Mouse (Mus musculus): ENCODE data around the gene Actn1. TPM values are rescaled to one million over a fixed set of nuclear protein-coding genes. Genes with fewer than 3 reads are reported as not detected.
A peak's percentile ranks its signal among the peaks of the same experiment; 100 is the strongest.

The Actn1 gene
- polyA plus RNA-seq (2014; fragmentation: Nextera tagmentation; extraction: Ambion mirVana) = 10.3 and 11.0 TPM in 2 replicates

- Histone ChIP-seq H3K4me1 (ENCODE audit: control insufficient read depth, insufficient read depth, low read length) (peaks cover 6% of the 10 kb centered on the region; the same call in 1 of the 2 replicates), H3K4me3 (ENCODE audit: low read depth, low read length) (peak within 1 kb of the TSS; percentile 62), H3K9me3 (ENCODE audit: control insufficient read depth, low read length) (no peaks in the 10 kb centered on the region), H3K27ac (ENCODE audit: low read depth, low read length) (peak within 1 kb of the TSS; percentile 83), H3K36me3 (ENCODE audit: control insufficient read depth, insufficient read depth, low read length) (no peaks in the 10 kb centered on the region), H3K4me2 (ENCODE audit: low read depth, low read length) (peak within 1 kb of the TSS; percentile 78), H3K27me3 (ENCODE audit: control insufficient read depth, insufficient read depth, low read length) (no peaks in the 10 kb centered on the region), H3K9ac (replicated peaks; ENCODE audit: low read depth, low read length) (peak within 1 kb of the TSS; percentile 79)
- 0% methylated on average over 46 of the region's 55 CpGs for WGBS
- ATAC-seq (ENCODE audit: low read depth) = peak; percentile 94
Measured at GRCm38 (mm10) chr12:80260056-80260743, at the start of gene Actn1. Gene Actn1, minus strand, starts transcription at chr12:80260371.

DNA sequence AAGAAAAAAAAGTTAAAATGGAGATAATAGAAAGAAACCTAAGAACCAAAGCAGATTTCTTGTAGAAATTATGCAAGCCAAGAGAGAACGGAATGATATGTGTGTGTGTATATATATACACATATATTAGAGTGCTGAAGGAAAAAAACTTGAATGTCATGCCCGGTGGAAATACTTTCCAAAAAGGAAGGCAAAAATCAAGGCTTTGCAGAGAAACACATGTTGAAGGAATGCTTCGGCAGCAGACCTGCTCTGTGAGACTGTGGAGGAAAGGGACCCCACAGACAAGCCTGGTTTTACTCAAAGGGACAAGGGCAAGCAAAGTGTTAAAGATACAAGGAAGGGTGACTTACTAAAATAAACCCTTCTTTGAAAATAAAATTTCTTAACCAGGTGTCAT, 47.4 kb upstream of the Actn1 start:
- no peaks in the 10 kb centered on the region for H3K27me3 ChIP-seq (ENCODE audit: control insufficient read depth, insufficient read depth, low read length)
- no peak overlapping the region for H3K27ac ChIP-seq (ENCODE audit: low read depth, low read length)
- no peaks in the 10 kb centered on the region for H3K4me1 ChIP-seq (ENCODE audit: control insufficient read depth, insufficient read depth, low read length)
- WGBS = 86% methylated on average over 3 of the region's 3 CpGs
- no peak overlapping the region for H3K9ac ChIP-seq (replicated peaks; ENCODE audit: low read depth, low read length)
- no peaks in the 10 kb centered on the region for H3K36me3 ChIP-seq (ENCODE audit: control insufficient read depth, insufficient read depth, low read length)
- H3K9me3 ChIP-seq (ENCODE audit: control insufficient read depth, low read length) = no peaks in the 10 kb centered on the region
- no peak overlapping the region for H3K4me3 ChIP-seq (ENCODE audit: low read depth, low read length)
- ATAC-seq (ENCODE audit: low read depth) = no peak
- no peak overlapping the region for H3K4me2 ChIP-seq (ENCODE audit: low read depth, low read length)

GRCm38 (mm10) chr12:80304518-80304917, 44.3 kb upstream of the Actn1 start:
- Histone ChIP-seq H3K9me3 (ENCODE audit: control insufficient read depth, low read length) (no peaks in the 10 kb centered on the region), H3K4me2 (ENCODE audit: low read depth, low read length) (no peak overlapping the region), H3K36me3 (ENCODE audit: control insufficient read depth, insufficient read depth, low read length) (no peaks in the 10 kb centered on the region), H3K9ac (replicated peaks; ENCODE audit: low read depth, low read length) (no peak overlapping the region), H3K27ac (ENCODE audit: low read depth, low read length) (no peak overlapping the region), H3K27me3 (ENCODE audit: control insufficient read depth, insufficient read depth, low read length) (no peaks in the 10 kb centered on the region), H3K4me3 (ENCODE audit: low read depth, low read length) (no peak overlapping the region), H3K4me1 (ENCODE audit: control insufficient read depth, insufficient read depth, low read length) (no peaks in the 10 kb centered on the region)
- 88% methylated on average over 3 of the region's 3 CpGs for WGBS
- no peak for ATAC-seq (ENCODE audit: low read depth)

DNA sequence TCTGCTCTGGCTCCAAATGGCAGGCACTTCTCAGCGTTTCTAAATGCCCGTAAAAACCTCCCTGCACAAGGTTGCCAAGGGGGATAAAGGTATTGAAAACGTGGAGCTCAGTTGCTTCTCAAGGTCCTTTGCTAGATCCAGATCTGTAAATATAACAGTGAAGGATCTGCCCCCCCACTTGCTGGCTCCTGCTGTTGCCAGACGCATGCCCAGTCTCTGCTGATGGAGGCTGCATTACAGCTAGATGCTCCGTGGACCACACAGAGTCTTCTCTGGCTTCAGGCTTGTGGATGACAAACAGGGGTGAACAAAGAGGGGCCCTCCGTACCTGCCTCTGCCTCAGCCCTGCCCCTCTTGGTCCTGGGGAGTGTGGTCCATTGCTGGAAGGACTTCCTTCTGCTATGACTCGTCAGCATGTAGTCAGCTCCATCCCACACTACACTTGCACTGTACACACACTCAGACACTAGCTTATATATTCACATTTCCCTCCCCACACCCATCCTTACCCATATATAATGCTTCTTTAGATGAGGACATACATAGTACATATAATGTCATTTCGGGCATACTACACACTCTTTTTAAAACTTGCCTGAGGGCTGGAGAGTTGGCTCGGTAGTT, 40.8 kb upstream of the Actn1 start:
- WGBS = 77% methylated on average over 9 of the region's 9 CpGs

DNA sequence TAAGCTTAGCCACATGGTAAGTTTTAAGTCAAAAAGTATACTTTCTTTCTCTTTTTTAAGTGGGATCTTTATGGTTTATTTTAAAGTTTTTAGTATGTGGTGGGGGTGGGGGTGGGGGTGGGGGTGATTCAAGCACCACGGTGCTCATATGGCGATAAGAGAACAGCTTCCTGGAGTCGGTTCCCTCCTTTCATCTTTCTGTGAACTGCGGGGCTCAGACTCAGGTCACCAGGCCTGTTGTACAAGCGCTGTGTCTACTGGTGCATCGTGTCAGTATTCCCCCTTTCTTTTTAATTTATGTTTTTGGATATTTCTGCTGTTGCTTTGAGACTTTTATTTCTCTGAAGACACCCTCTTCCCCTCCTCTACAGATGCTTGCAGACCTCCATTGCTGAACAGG, 38.5 kb upstream of the Actn1 start:
- no peaks in the 10 kb centered on the region for H3K9me3 ChIP-seq (ENCODE audit: control insufficient read depth, low read length)
- H3K4me1 ChIP-seq (ENCODE audit: control insufficient read depth, insufficient read depth, low read length) = no peaks in the 10 kb centered on the region
- ATAC-seq (ENCODE audit: low read depth) = no peak
- H3K36me3 ChIP-seq (ENCODE audit: control insufficient read depth, insufficient read depth, low read length) = no peaks in the 10 kb centered on the region
- 87% methylated on average over 6 of the region's 6 CpGs for WGBS
- no peak overlapping the region for H3K9ac ChIP-seq (replicated peaks; ENCODE audit: low read depth, low read length)
- no peak overlapping the region for H3K27ac ChIP-seq (ENCODE audit: low read depth, low read length)
- H3K27me3 ChIP-seq (ENCODE audit: control insufficient read depth, insufficient read depth, low read length) = no peaks in the 10 kb centered on the region
- H3K4me2 ChIP-seq (ENCODE audit: low read depth, low read length) = no peak overlapping the region
- no peak overlapping the region for H3K4me3 ChIP-seq (ENCODE audit: low read depth, low read length)

More for the DNA sequence above, 40.8 kb upstream of the Actn1 start:
- no peak overlapping the region for H3K9ac ChIP-seq (replicated peaks; ENCODE audit: low read depth, low read length)
- H3K27me3 ChIP-seq (ENCODE audit: control insufficient read depth, insufficient read depth, low read length) = no peaks in the 10 kb centered on the region
- no peak overlapping the region for H3K4me3 ChIP-seq (ENCODE audit: low read depth, low read length)
- H3K36me3 ChIP-seq (ENCODE audit: control insufficient read depth, insufficient read depth, low read length) = no peaks in the 10 kb centered on the region
- no peak overlapping the region for H3K4me2 ChIP-seq (ENCODE audit: low read depth, low read length)
- H3K27ac ChIP-seq (ENCODE audit: low read depth, low read length) = no peak overlapping the region
- no peak for ATAC-seq (ENCODE audit: low read depth)
- H3K4me1 ChIP-seq (ENCODE audit: control insufficient read depth, insufficient read depth, low read length) = no peaks in the 10 kb centered on the region
- H3K9me3 ChIP-seq (ENCODE audit: control insufficient read depth, low read length) = no peaks in the 10 kb centered on the region

DNA sequence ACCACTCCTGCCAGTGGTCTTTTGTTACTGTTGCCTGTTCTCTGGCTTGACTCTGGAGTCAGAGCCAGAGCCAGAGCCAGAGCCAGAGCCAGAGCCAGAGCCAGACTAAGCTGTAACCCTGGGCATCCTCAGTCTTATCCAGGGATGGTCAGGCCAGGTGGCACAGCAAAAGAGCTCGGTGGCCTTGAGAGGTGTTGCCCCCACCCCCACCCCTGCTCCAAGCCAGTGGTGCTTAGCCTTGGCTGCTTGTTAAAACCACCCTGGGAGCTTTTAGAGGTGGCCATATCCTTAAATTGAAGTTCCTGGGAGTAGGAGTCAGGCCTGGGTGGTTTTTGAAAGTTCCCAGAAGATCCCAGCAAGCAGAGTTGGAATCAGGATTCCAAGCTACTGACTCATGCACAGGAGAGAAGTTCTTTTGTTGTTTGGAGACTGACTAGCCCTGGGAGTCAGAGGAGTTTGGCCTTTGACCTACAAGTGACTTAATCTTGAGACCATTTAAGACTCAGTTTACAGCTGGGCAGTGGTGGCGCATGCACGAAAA, 31.8 kb upstream of the Actn1 start:
- Histone ChIP-seq H3K4me1 (ENCODE audit: control insufficient read depth, insufficient read depth, low read length) (no peaks in the 10 kb centered on the region), H3K4me2 (ENCODE audit: low read depth, low read length) (no peak overlapping the region), H3K27ac (ENCODE audit: low read depth, low read length) (no peak overlapping the region), H3K9me3 (ENCODE audit: control insufficient read depth, low read length) (no peaks in the 10 kb centered on the region), H3K36me3 (ENCODE audit: control insufficient read depth, insufficient read depth, low read length) (no peaks in the 10 kb centered on the region), H3K27me3 (ENCODE audit: control insufficient read depth, insufficient read depth, low read length) (no peaks in the 10 kb centered on the region), H3K9ac (replicated peaks; ENCODE audit: low read depth, low read length) (no peak overlapping the region), H3K4me3 (ENCODE audit: low read depth, low read length) (no peak overlapping the region)
- WGBS = 83% methylated on average over 3 of the region's 3 CpGs
- ATAC-seq (ENCODE audit: low read depth) = no peak

GRCm38 (mm10) chr12:80290964-80291363, 30.8 kb upstream of the Actn1 start:
- H3K36me3 ChIP-seq (ENCODE audit: control insufficient read depth, insufficient read depth, low read length) = no peaks in the 10 kb centered on the region
- WGBS = 90% methylated on average over 8 of the region's 8 CpGs
- no peak for ATAC-seq (ENCODE audit: low read depth)
- H3K27ac ChIP-seq (ENCODE audit: low read depth, low read length) = no peak overlapping the region
- no peak overlapping the region for H3K4me3 ChIP-seq (ENCODE audit: low read depth, low read length)
- H3K4me2 ChIP-seq (ENCODE audit: low read depth, low read length) = no peak overlapping the region
- no peaks in the 10 kb centered on the region for H3K4me1 ChIP-seq (ENCODE audit: control insufficient read depth, insufficient read depth, low read length)
- H3K27me3 ChIP-seq (ENCODE audit: control insufficient read depth, insufficient read depth, low read length) = no peaks in the 10 kb centered on the region
- no peak overlapping the region for H3K9ac ChIP-seq (replicated peaks; ENCODE audit: low read depth, low read length)
- H3K9me3 ChIP-seq (ENCODE audit: control insufficient read depth, low read length) = no peaks in the 10 kb centered on the region

DNA sequence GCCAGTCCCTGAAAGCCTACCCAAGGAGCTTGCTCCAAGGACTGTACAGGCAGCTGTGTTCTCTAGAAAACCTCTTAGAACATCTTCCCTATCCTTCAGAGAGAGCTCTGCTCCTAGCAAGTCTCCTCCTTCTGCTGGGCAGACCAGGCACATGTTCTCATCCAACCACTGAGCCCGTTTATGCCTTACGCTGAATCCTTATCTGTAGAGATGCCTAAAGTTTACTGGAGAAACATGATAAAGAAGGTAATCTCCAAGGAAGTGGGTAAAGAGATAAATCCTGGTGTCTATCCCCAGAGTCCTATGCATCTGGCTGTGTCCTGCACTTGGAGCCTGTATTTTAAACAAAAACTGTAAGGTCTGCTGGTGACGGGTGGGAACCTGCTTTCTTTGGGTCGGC, 30.3 kb upstream of the Actn1 start:
- ATAC-seq (ENCODE audit: low read depth) = no peak
- Histone ChIP-seq H3K4me2 (ENCODE audit: low read depth, low read length) (no peak overlapping the region), H3K9me3 (ENCODE audit: control insufficient read depth, low read length) (no peaks in the 10 kb centered on the region), H3K4me1 (ENCODE audit: control insufficient read depth, insufficient read depth, low read length) (no peaks in the 10 kb centered on the region), H3K36me3 (ENCODE audit: control insufficient read depth, insufficient read depth, low read length) (no peaks in the 10 kb centered on the region), H3K27me3 (ENCODE audit: control insufficient read depth, insufficient read depth, low read length) (no peaks in the 10 kb centered on the region), H3K4me3 (ENCODE audit: low read depth, low read length) (no peak overlapping the region), H3K27ac (ENCODE audit: low read depth, low read length) (no peak overlapping the region), H3K9ac (replicated peaks; ENCODE audit: low read depth, low read length) (no peak overlapping the region)
- 96% methylated on average over 4 of the region's 4 CpGs for WGBS

DNA sequence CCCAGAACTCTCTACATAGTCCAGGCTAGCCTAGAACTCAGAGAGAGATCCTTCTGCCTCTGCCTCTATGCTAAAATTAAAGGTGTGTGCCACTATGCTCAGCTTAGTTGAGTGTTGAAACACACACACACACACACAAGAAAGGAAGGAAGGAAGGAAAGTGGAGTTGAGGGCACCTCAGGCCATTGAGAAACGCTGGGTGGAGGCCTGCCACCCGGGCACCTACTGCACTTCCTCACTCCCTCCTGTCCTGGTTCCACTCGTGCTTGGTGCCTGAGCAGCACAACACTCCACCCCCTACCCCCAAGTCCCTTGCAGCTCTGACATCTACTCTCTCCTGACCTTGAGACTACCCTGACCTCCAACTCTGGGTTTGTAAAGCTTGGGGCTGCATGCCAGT, 29.6 kb upstream of the Actn1 start:
- no peaks in the 10 kb centered on the region for H3K4me1 ChIP-seq (ENCODE audit: control insufficient read depth, insufficient read depth, low read length)
- no peak for ATAC-seq (ENCODE audit: low read depth)

More for the DNA sequence above, 29.6 kb upstream of the Actn1 start:
- Histone ChIP-seq H3K36me3 (ENCODE audit: control insufficient read depth, insufficient read depth, low read length) (no peaks in the 10 kb centered on the region), H3K9me3 (ENCODE audit: control insufficient read depth, low read length) (no peaks in the 10 kb centered on the region), H3K4me2 (ENCODE audit: low read depth, low read length) (no peak overlapping the region), H3K4me3 (ENCODE audit: low read depth, low read length) (no peak overlapping the region), H3K27me3 (ENCODE audit: control insufficient read depth, insufficient read depth, low read length) (no peaks in the 10 kb centered on the region), H3K9ac (replicated peaks; ENCODE audit: low read depth, low read length) (no peak overlapping the region), H3K27ac (ENCODE audit: low read depth, low read length) (no peak overlapping the region)
- WGBS = 78% methylated on average over 3 of the region's 3 CpGs
